Mouse (Mus musculus): ENCODE results near the gene Spryd7. TPM values are rescaled to one million over a fixed set of nuclear protein-coding genes. Genes with fewer than 3 reads are reported as not detected.

The Spryd7 gene
- polyA plus RNA-seq, 1 experiment from 2014 or later = 30.7 TPM

- peaks cover 7% of the 10 kb centered on the region; the same call in 1 of the 2 replicates for H3K4me1 ChIP-seq (replicated peaks; ENCODE audit: insufficient read depth, low read length)
- peak overlapping the region; percentile 75 for H3K9ac ChIP-seq (ENCODE audit: low read depth, low read length)
- no peaks in the 10 kb centered on the region for H3K27me3 ChIP-seq (ENCODE audit: insufficient read depth, low read length)
- TF ChIP-seq CTCF (IDR thresholded peaks at IDR 0.05; ENCODE audit: low read depth) = no peak
- H3K27ac ChIP-seq = peak overlapping the region; percentile 69; the same call in 1 of the 2 replicates
- peak overlapping the region; percentile 73 for H3K4me3 ChIP-seq (replicated peaks; ENCODE audit: low read depth, low read length)
- H3K4me2 ChIP-seq (ENCODE audit: low read length) = peak overlapping the region; percentile 58
- DNase-seq (ENCODE audit: low spot score) (peak; percentile 93), ATAC-seq (replicated peaks; ENCODE audit: low FRiP score, low read depth) (peak; percentile 95)
- H3K9me3 ChIP-seq (replicated peaks; ENCODE audit: low read length) = no peaks in the 10 kb centered on the region
- 6% methylated on average over 44 of the region's 44 CpGs for WGBS
- 0 out of 2 replicates have a peak, but pooled peaks cover 3% of the 10 kb centered on the region for H3K36me3 ChIP-seq (ENCODE audit: insufficient read depth, low read length)
These were observed 42.5 kb upstream of the Spryd7 start for GRCm38 (mm10) chr14:61599057-61599806.

- Histone ChIP-seq H3K36me3 (ENCODE audit: insufficient read depth, low read length) (0 out of 2 replicates have a peak, but pooled peaks cover 3% of the 10 kb centered on the region), H3K27ac (no peak within 1 kb of the TSS), H3K27me3 (ENCODE audit: insufficient read depth, low read length) (no peaks in the 10 kb centered on the region), H3K4me3 (replicated peaks; ENCODE audit: low read depth, low read length) (peak within 1 kb of the TSS; percentile 73), H3K9me3 (replicated peaks; ENCODE audit: low read length) (no peaks in the 10 kb centered on the region), H3K4me2 (ENCODE audit: low read length) (peak within 1 kb of the TSS; percentile 58), H3K9ac (ENCODE audit: low read depth, low read length) (peak within 1 kb of the TSS; percentile 75), H3K4me1 (replicated peaks; ENCODE audit: insufficient read depth, low read length) (peaks cover 7% of the 10 kb centered on the region; the same call in 1 of the 2 replicates)
- 62% methylated on average over 5 of the region's 5 CpGs for WGBS
- ATAC-seq (replicated peaks; ENCODE audit: low FRiP score, low read depth) = no peak
- TF ChIP-seq CTCF (IDR thresholded peaks at IDR 0.05; ENCODE audit: low read depth) = no peak
- DNase-seq (ENCODE audit: low spot score) = no peak
These were observed 41.3 kb upstream of the Spryd7 start, which contains the start of gene Trim13 for GRCm38 (mm10) chr14:61597968-61598367. Gene Trim13, plus strand, starts transcription at chr14:61598247.

- WGBS = 90% methylated on average over 9 of the region's 9 CpGs
- ATAC-seq (replicated peaks; ENCODE audit: low FRiP score, low read depth) (no peak), DNase-seq (ENCODE audit: low spot score) (no peak)
- no peak overlapping the region for H3K9ac ChIP-seq (ENCODE audit: low read depth, low read length)
- no peak for TF ChIP-seq CTCF (IDR thresholded peaks at IDR 0.05; ENCODE audit: low read depth)
- H3K27ac ChIP-seq = no peak overlapping the region
- H3K4me3 ChIP-seq (replicated peaks; ENCODE audit: low read depth, low read length) = no peak overlapping the region
- peaks cover 7% of the 10 kb centered on the region; the same call in 1 of the 2 replicates for H3K4me1 ChIP-seq (replicated peaks; ENCODE audit: insufficient read depth, low read length)
- no peak overlapping the region for H3K4me2 ChIP-seq (ENCODE audit: low read length)
- no peaks in the 10 kb centered on the region for H3K27me3 ChIP-seq (ENCODE audit: insufficient read depth, low read length)
- H3K9me3 ChIP-seq (replicated peaks; ENCODE audit: low read length) = no peaks in the 10 kb centered on the region
- H3K36me3 ChIP-seq (ENCODE audit: insufficient read depth, low read length) = 0 out of 2 replicates have a peak, but pooled peaks cover 2% of the 10 kb centered on the region
These were observed 40.2 kb upstream of the Spryd7 start for GRCm38 (mm10) chr14:61596719-61597426.

GRCm38 (mm10) chr14:61589288-61590065 is 32.8 kb upstream of the Spryd7 start:
- Histone ChIP-seq H3K36me3 (ENCODE audit: insufficient read depth, low read length) (no peaks in the 10 kb centered on the region), H3K4me2 (ENCODE audit: low read length) (no peak overlapping the region), H3K27ac (no peak overlapping the region), H3K9me3 (replicated peaks; ENCODE audit: low read length) (no peaks in the 10 kb centered on the region), H3K9ac (ENCODE audit: low read depth, low read length) (no peak overlapping the region), H3K4me3 (replicated peaks; ENCODE audit: low read depth, low read length) (no peak overlapping the region), H3K4me1 (replicated peaks; ENCODE audit: insufficient read depth, low read length) (no peaks in the 10 kb centered on the region), H3K27me3 (ENCODE audit: insufficient read depth, low read length) (no peaks in the 10 kb centered on the region)
- WGBS = 71% methylated on average over 4 of the region's 4 CpGs
- TF ChIP-seq CTCF (IDR thresholded peaks at IDR 0.05; ENCODE audit: low read depth) = no peak
- DNase-seq (ENCODE audit: low spot score) (no peak), ATAC-seq (replicated peaks; ENCODE audit: low FRiP score, low read depth) (no peak)

- Histone ChIP-seq H3K27ac (no peak overlapping the region), H3K9me3 (replicated peaks; ENCODE audit: low read length) (no peaks in the 10 kb centered on the region), H3K27me3 (ENCODE audit: insufficient read depth, low read length) (no peaks in the 10 kb centered on the region), H3K9ac (ENCODE audit: low read depth, low read length) (no peak overlapping the region), H3K4me3 (replicated peaks; ENCODE audit: low read depth, low read length) (no peak overlapping the region), H3K36me3 (ENCODE audit: insufficient read depth, low read length) (no peaks in the 10 kb centered on the region), H3K4me2 (ENCODE audit: low read length) (no peak overlapping the region), H3K4me1 (replicated peaks; ENCODE audit: insufficient read depth, low read length) (no peaks in the 10 kb centered on the region)
- no peak for ATAC-seq (replicated peaks; ENCODE audit: low FRiP score, low read depth)
- TF ChIP-seq CTCF (IDR thresholded peaks at IDR 0.05; ENCODE audit: low read depth) = no peak
- 76% methylated on average over 8 of the region's 8 CpGs for WGBS
- DNase-seq (ENCODE audit: low spot score) = no peak
These were observed 19.3 kb upstream of the Spryd7 start for GRCm38 (mm10) chr14:61575941-61576340.

- ATAC-seq (replicated peaks; ENCODE audit: low FRiP score, low read depth) (no peak), DNase-seq (ENCODE audit: low spot score) (no peak)
- no peaks in the 10 kb centered on the region for H3K4me1 ChIP-seq (replicated peaks; ENCODE audit: insufficient read depth, low read length)
- TF ChIP-seq CTCF (IDR thresholded peaks at IDR 0.05; ENCODE audit: low read depth) = no peak
- H3K27ac ChIP-seq = no peak overlapping the region
- H3K36me3 ChIP-seq (ENCODE audit: insufficient read depth, low read length) = no peaks in the 10 kb centered on the region
- 87% methylated on average over 10 of the region's 10 CpGs for WGBS
- no peak overlapping the region for H3K4me3 ChIP-seq (replicated peaks; ENCODE audit: low read depth, low read length)
- no peaks in the 10 kb centered on the region for H3K9me3 ChIP-seq (replicated peaks; ENCODE audit: low read length)
- H3K4me2 ChIP-seq (ENCODE audit: low read length) = no peak overlapping the region
- H3K27me3 ChIP-seq (ENCODE audit: insufficient read depth, low read length) = no peaks in the 10 kb centered on the region
- no peak overlapping the region for H3K9ac ChIP-seq (ENCODE audit: low read depth, low read length)
These were observed 18.4 kb upstream of the Spryd7 start for GRCm38 (mm10) chr14:61575066-61575465.

All from kidney, postnatal 0 days (tissue).